Mouse (Mus musculus) ES-E14 (cell line): ENCODE results near the gene Srp68. TPM values are rescaled to one million over a fixed set of nuclear protein-coding genes. Genes with fewer than 3 reads are reported as not detected.
A peak's percentile ranks its signal among the peaks of the same experiment; 100 is the strongest.

Experiments
- DNase-seq: peaks from one replicate; pipeline ENCODE4 v3.0.0-alpha.2; 2013; ENCODE audit warnings: low read depth, low spot score
- H3K27ac ChIP-seq: 2 replicates; pipeline ENCODE4 v1.5.1; 2012; ENCODE audit warnings: low read depth, mild to moderate bottlenecking, low read length, moderate library complexity, mixed read lengths; ENCODE audit not compliant: poor library complexity, insufficient read depth, severe bottlenecking
- H3K36me3 ChIP-seq: 2 replicates; pipeline ENCODE4 v1.6.1; 2012; ENCODE audit warnings: mild to moderate bottlenecking, low read length, moderate library complexity, mixed read lengths; ENCODE audit not compliant: control insufficient read depth, poor library complexity, insufficient read depth, severe bottlenecking
- H3K4me1 ChIP-seq, 2 experiments: fragments of 150-350 bp in 1 of 2; sonication (generic) in 1 of 2; 2 replicates each; pipeline ENCODE4 v1.6.1; 2012; ENCODE audit warnings: low read length in 2 of 2, mild to moderate bottlenecking in 1 of 2, mixed read lengths in 1 of 2; ENCODE audit not compliant: control insufficient read depth in 2 of 2, insufficient read depth in 2 of 2, poor library complexity in 1 of 2
- H3K4me3 ChIP-seq, 2 experiments: fragments of 150-350 bp in 1 of 2; sonication (generic) in 1 of 2; 2 replicates each; pipeline ENCODE4 v1.5.1; 2012; ENCODE audit warnings: low read length in 2 of 2, low read depth in 1 of 2, mild to moderate bottlenecking in 1 of 2, mixed read lengths in 1 of 2; ENCODE audit not compliant: insufficient read depth in 1 of 2, poor library complexity in 1 of 2, severe bottlenecking in 1 of 2
- H3K9ac ChIP-seq: 2 replicates; pipeline ENCODE4 v1.6.1; 2012; ENCODE audit warnings: low read depth, mild to moderate bottlenecking, low read length, mixed read lengths; ENCODE audit not compliant: poor library complexity, insufficient read depth, severe bottlenecking
- H3K9me3 ChIP-seq: fragments of 150-350 bp; sonication (generic); 2 replicates; pipeline ENCODE4 v1.6.1; 2012; ENCODE audit warnings: low read depth, mild to moderate bottlenecking, low read length; ENCODE audit not compliant: control insufficient read depth, insufficient read depth
- CHD2 ChIP-seq: IDR thresholded peaks from 2 replicates; pipeline ENCODE4 v1.6.1; 2014; ENCODE audit warnings: mild to moderate bottlenecking, low read depth, low read length, inconsistent platforms
- HCFC1 ChIP-seq: IDR thresholded peaks from 2 replicates; pipeline ENCODE4 v1.6.1; 2012; ENCODE audit warnings: low read length, inconsistent platforms, borderline replicate concordance; ENCODE audit not compliant: insufficient read depth
- MAFK ChIP-seq: IDR thresholded peaks from 2 replicates; pipeline ENCODE4 v1.6.1; 2014; ENCODE audit warnings: mild to moderate bottlenecking, low read depth, low read length, inconsistent platforms; ENCODE audit not compliant: insufficient read depth
- ZC3H11A ChIP-seq: IDR thresholded peaks from 2 replicates; pipeline ENCODE4 v1.6.1; 2012; ENCODE audit warnings: low read depth, mild to moderate bottlenecking, inconsistent platforms, low read length, borderline replicate concordance
- ZNF384 ChIP-seq: IDR thresholded peaks from 2 replicates; pipeline ENCODE4 v1.6.1; 2012; ENCODE audit warnings: low read depth, low read length, inconsistent platforms
- in situ Hi-C, 2 experiments: fragments of 600-800 bp; cut with MboI; formaldehyde crosslinking; loops; one replicate each; pipeline ENCODE4 v1.15.1; 2025; ENCODE audit warnings: low sequenced_read_pairs in 2 of 2, inconsistent platforms in 1 of 2; ENCODE audit not compliant: unreplicated experiment in 2 of 2
- total RNA-seq: library from RNA; depleted of rRNA; stranded (reverse); fragments of 300-350 nt; gene quantifications from 2 replicates; pipeline ENCODE4 v1.2.3, GENCODE M21; 2012

Gene Srp68
- total RNA-seq, 1 experiment, result 38.2 TPM

- H3K36me3 ChIP-seq, result peaks cover 3% of the 10 kb centered on the region; the same call in 1 of the 2 replicates
- peaks cover 4 to 7% of the 10 kb centered on the region in 2 experiments; a peak in 2 of 4 replicates for H3K4me1 ChIP-seq
- no peaks in the 10 kb centered on the region for H3K9me3 ChIP-seq
- H3K9ac ChIP-seq, result no peak overlapping the region
- H3K27ac ChIP-seq, result no peak overlapping the region
- H3K4me3 ChIP-seq, result no peak overlapping the region
- in situ Hi-C loops, result no loop called here
- no peak for DNase-seq
- TF ChIP-seq ZNF384 (no peak), HCFC1 (no peak), MAFK (no peak), CHD2 (no peak), ZC3H11A (no peak)
These were observed 13.3 kb upstream of the Srp68 start for GRCm38 (mm10) chr11:116287351-116287750.

DNA sequence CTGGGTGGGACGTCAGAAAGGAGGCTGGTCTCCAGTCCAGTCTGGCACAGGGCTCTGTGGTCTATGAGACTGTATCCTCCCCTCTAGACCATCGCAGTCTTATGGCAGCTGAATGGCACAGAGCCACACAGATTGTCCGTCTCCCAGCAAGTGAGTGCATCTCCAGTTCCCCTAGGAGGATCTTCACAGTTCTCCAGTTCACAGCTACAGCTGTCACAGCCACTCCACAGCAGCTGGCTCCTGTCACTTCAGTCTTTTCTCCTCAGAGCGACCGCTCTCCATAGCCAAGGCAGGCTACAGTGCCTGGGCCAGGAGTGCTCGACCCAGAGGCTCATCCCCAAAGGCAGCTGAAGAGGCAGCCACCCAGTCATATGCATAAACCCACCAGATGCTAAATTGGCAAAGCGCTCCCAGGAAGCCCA, 11.8 kb upstream of the Srp68 start:
- TF ChIP-seq ZNF384, result no peak
- no peak for TF ChIP-seq MAFK
- TF ChIP-seq CHD2, result no peak
- TF ChIP-seq HCFC1, result no peak
- no peak for TF ChIP-seq ZC3H11A
- H3K27ac ChIP-seq, result no peak overlapping the region
- no peak overlapping the region for H3K9ac ChIP-seq

GRCm38 (mm10) chr11:116283982-116284381, 10.0 kb upstream of the Srp68 start:
- in situ Hi-C loops, result no loop called here
- Histone ChIP-seq H3K27ac (no peak overlapping the region), H3K36me3 (peaks cover 3% of the 10 kb centered on the region; the same call in 1 of the 2 replicates), H3K4me3 (no peak overlapping the region), H3K9me3 (no peaks in the 10 kb centered on the region), H3K4me1 (peaks cover 5 to 12% of the 10 kb centered on the region in 2 experiments; a peak in 2 of 4 replicates), H3K9ac (no peak overlapping the region)
- no peak for DNase-seq
- TF ChIP-seq MAFK (no peak), HCFC1 (no peak), ZC3H11A (no peak), CHD2 (no peak), ZNF384 (no peak)

More for the DNA sequence above, 11.8 kb upstream of the Srp68 start:
- Histone ChIP-seq H3K4me3 (no peak overlapping the region), H3K4me1 (peaks cover 5 to 12% of the 10 kb centered on the region in 2 experiments; a peak in 2 of 4 replicates), H3K9me3 (no peaks in the 10 kb centered on the region), H3K36me3 (peaks cover 3% of the 10 kb centered on the region; the same call in 1 of the 2 replicates)
- DNase-seq, result no peak
- in situ Hi-C loops, result no loop called here

DNA sequence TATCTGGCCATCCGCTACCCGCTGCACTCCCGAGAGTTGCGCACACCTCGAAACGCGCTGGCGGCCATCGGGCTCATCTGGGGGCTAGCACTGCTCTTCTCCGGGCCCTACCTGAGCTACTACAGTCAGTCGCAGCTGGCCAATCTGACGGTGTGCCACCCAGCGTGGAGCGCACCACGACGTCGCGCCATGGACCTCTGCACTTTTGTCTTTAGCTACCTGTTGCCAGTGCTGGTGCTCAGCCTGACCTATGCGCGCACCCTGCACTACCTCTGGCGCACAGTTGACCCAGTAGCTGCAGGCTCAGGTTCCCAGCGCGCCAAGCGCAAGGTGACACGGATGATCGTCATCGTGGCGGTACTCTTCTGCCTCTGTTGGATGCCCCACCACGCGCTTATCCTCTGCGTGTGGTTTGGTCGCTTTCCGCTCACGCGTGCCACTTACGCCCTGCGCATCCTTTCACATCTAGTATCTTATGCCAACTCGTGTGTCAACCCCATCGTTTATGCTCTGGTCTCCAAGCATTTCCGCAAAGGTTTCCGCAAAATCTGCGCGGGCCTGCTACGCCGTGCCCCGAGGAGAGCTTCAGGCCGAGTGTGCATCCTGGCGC, 9.0 kb upstream of the Srp68 start:
- H3K4me1 ChIP-seq, result peaks cover 5 to 10% of the 10 kb centered on the region in 2 experiments; a peak in 2 of 4 replicates
- H3K36me3 ChIP-seq, result no peaks in the 10 kb centered on the region
- TF ChIP-seq HCFC1, result no peak
- no peak for TF ChIP-seq ZNF384
- TF ChIP-seq ZC3H11A, result no peak
- no peak for TF ChIP-seq CHD2
- no peak for TF ChIP-seq MAFK
- H3K27ac ChIP-seq, result no peak overlapping the region
- peak overlapping the region; percentile 43 to 56 for H3K4me3 ChIP-seq
- no peak overlapping the region; the same call in 1 of the 2 replicates for H3K9ac ChIP-seq
- no peaks in the 10 kb centered on the region for H3K9me3 ChIP-seq
- in situ Hi-C loops, result no loop called here
- DNase-seq, result no peak

DNA sequence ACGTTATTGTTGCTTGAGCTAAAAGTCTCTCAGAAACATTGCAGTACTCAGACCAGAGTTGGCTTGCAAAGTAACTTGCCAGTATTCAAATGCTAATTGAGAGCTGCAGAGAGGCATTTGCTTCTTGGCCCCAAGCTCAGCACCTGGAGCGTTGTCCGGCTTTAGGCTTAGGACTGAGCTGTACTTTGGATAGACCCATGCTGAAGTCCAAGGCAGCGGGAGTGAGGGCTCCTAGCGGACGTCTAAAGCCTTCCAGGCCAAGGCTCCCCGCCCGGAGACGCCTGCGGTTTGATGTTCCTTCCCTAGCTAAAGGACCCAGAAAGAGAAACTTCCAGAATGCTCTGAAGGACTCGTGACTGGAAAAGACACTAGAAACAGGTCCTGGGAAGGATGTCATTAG, 8.1 kb upstream of the Srp68 start:
- Histone ChIP-seq H3K27ac (no peak overlapping the region), H3K4me3 (peak overlapping the region; percentile 58 to 61; a peak in 3 of 4 replicates), H3K36me3 (no peaks in the 10 kb centered on the region), H3K9me3 (no peaks in the 10 kb centered on the region), H3K4me1 (peaks cover 5 to 9% of the 10 kb centered on the region in 2 experiments; a peak in 2 of 4 replicates), H3K9ac (no peak overlapping the region)
- no peak for TF ChIP-seq MAFK
- no peak for TF ChIP-seq HCFC1
- TF ChIP-seq ZNF384, result no peak
- TF ChIP-seq CHD2, result no peak
- no peak for TF ChIP-seq ZC3H11A
- in situ Hi-C loops, result no loop called here
- DNase-seq, result no peak
